In genomic region chr3:137415451-137416086, GRCm38 (mm10) we compare ENCODE assay signal across 8 mouse cellular contexts.
A peak's percentile ranks its signal among the peaks of the same experiment; 100 is the strongest.
DNase-seq lines count a peak whose midpoint lies in the region; ATAC-seq and TF ChIP-seq lines count a peak whose summit lies in the region.
"Had no signal": no experiment of that assay in that cellular context is flagged by ENCODE, and none has a peak within 500 bp of the region (broad histone marks: within the 10 kb centered on the region; RNA-seq: fewer than 3 reads in every experiment).

No protein-coding gene starts in this region.

- no peaks in the 10 kb centered on the region for H3K27me3 ChIP-seq in neural tube, embryonic 13.5 days
- no peaks in the 10 kb centered on the region for H3K27me3 ChIP-seq in thymus, adult 2 months (ENCODE audit: control insufficient read depth, insufficient read depth, low read length)
- H3K27me3 ChIP-seq: lung, embryonic 15.5 days had no signal

- peak; percentile 47 for ATAC-seq in neural tube, embryonic 13.5 days (ENCODE audit: low read depth)

- H3K27ac ChIP-seq in neural tube, embryonic 13.5 days (replicated peaks) = no peak overlapping the region
- no peak overlapping the region for H3K27ac ChIP-seq in thymus, adult 2 months (ENCODE audit: control insufficient read depth, insufficient read depth, low read length)
- H3K27ac ChIP-seq: lung, embryonic 15.5 days had no signal

- no peak for TF ChIP-seq CTCF in thymus, adult 2 months (IDR thresholded peaks at IDR 0.05; ENCODE audit: borderline replicate concordance, control insufficient read depth, extremely low read depth, insufficient read depth, low read length, poor library complexity)

- H3K9ac ChIP-seq in neural tube, embryonic 13.5 days = no peak overlapping the region
- H3K9ac ChIP-seq: lung, embryonic 15.5 days had no signal

- TF ChIP-seq POLR2A in thymus, adult 2 months (IDR thresholded peaks at IDR 0.05; ENCODE audit: control insufficient read depth, extremely low read depth, insufficient read depth, low read length, poor library complexity) = no peak

- 0 out of 2 replicates have a peak, but pooled peaks cover 6% of the 10 kb centered on the region for H3K4me1 ChIP-seq in neural tube, embryonic 13.5 days (replicated peaks)
- no peaks in the 10 kb centered on the region for H3K4me1 ChIP-seq in thymus, adult 2 months (replicated peaks; ENCODE audit: control insufficient read depth, insufficient read depth, low read length)
- H3K4me1 ChIP-seq: lung, embryonic 15.5 days had no signal

- no peaks in the 10 kb centered on the region for H3K36me3 ChIP-seq in neural tube, embryonic 13.5 days
- no peaks in the 10 kb centered on the region for H3K36me3 ChIP-seq in thymus, adult 2 months (ENCODE audit: control insufficient read depth, insufficient read depth, low read length)
- H3K36me3 ChIP-seq: lung, embryonic 15.5 days had no signal

- WGBS in neural tube, embryonic 13.5 days = 62% methylated on average over 5 of the region's 5 CpGs
- WGBS in thymus, adult 2 months = 89% methylated on average over 5 of the region's 5 CpGs

- no peak overlapping the region for H3K4me2 ChIP-seq in neural tube, embryonic 13.5 days
- H3K4me2 ChIP-seq: lung, embryonic 15.5 days had no signal

- no peaks in the 10 kb centered on the region for H3K9me3 ChIP-seq in neural tube, embryonic 13.5 days
- H3K9me3 ChIP-seq: lung, embryonic 15.5 days had no signal

- H3K4me3 ChIP-seq in neural tube, embryonic 13.5 days = no peak overlapping the region
- no peak overlapping the region for H3K4me3 ChIP-seq in thymus, adult 2 months (ENCODE audit: control insufficient read depth, insufficient read depth, low read length)
- H3K4me3 ChIP-seq: lung, embryonic 15.5 days had no signal

- no peak for DNase-seq in neural tube, embryonic 10.5 days (ENCODE audit: extremely low spot score, low spot score)
- DNase-seq in fibroblast of lung, adult 2 months (ENCODE audit: low read depth) = peak; percentile 3
- peak; percentile 68 to 71 for DNase-seq in layer of hippocampus, postnatal 36 days
- DNase-seq in testis, postnatal 10 days (ENCODE audit: low spot score) = peak; percentile 45
- DNase-seq in embryo, embryonic 9.5 days (ENCODE audit: extremely low spot score) = no peak
- DNase-seq in thymus, adult 2 months = no peak

Comparison
In these comparisons a context has a peak if more than half of its experiments do, and no peak if none do; other contexts are left out.
1. DNase-seq: peak in fibroblast of lung, adult 2 months (single experiment), layer of hippocampus, postnatal 36 days (2 of 2) and testis, postnatal 10 days (single experiment); none in neural tube, embryonic 10.5 days (single experiment), embryo, embryonic 9.5 days (single experiment) and thymus, adult 2 months (single experiment).